Mouse (Mus musculus) heart, adult 2 months (tissue): Measurements from ENCODE around the gene Rasgrp2. TPM values are rescaled to one million over a fixed set of nuclear protein-coding genes. Genes with fewer than 3 reads are reported as not detected.

Experiments
- DNase-seq, 2 experiments: peaks; one replicate each; pipeline ENCODE4 v3.0.0; 2021
- H3K27ac ChIP-seq: fragments of 200-600 bp; 2 replicates; pipeline ENCODE4 v1.8.1; 2022
- H3K27me3 ChIP-seq: fragments of 200-500 bp; 2 replicates; pipeline ENCODE4 v1.6.1; 2012; ENCODE audit warnings: mild to moderate bottlenecking, low read length, inconsistent platforms, mixed read lengths; ENCODE audit not compliant: control insufficient read depth, insufficient read depth
- H3K36me3 ChIP-seq: fragments of 200-500 bp; 2 replicates; pipeline ENCODE4 v1.6.1; 2012; ENCODE audit warnings: low read length, inconsistent platforms; ENCODE audit not compliant: control insufficient read depth, insufficient read depth
- H3K4me1 ChIP-seq: fragments of 200-500 bp; 2 replicates; pipeline ENCODE4 v1.6.1; 2011; ENCODE audit warnings: low read length; ENCODE audit not compliant: control insufficient read depth, insufficient read depth
- H3K4me3 ChIP-seq: fragments of 200-600 bp; 2 replicates; pipeline ENCODE4 v1.8.1; 2022
- H3K79me2 ChIP-seq: fragments of 200-500 bp; replicated peaks from 2 replicates; pipeline ENCODE4 v1.6.1; 2012; ENCODE audit warnings: mild to moderate bottlenecking, inconsistent platforms, low read length, moderate library complexity, mixed read lengths; ENCODE audit not compliant: control insufficient read depth, insufficient read depth
- H3K9ac ChIP-seq: fragments of 200-500 bp; 2 replicates; pipeline ENCODE4 v1.6.1; 2012; ENCODE audit warnings: low read depth, mild to moderate bottlenecking, control low read depth, inconsistent platforms, low read length, mixed read lengths
- CTCF ChIP-seq: fragments of 200-600 bp; IDR thresholded peaks from 2 replicates; pipeline ENCODE4 v1.8.1; 2022; ENCODE audit warnings: antibody characterized with exemption, mild to moderate bottlenecking, moderate library complexity
- EP300 ChIP-seq: fragments of 200-500 bp; IDR thresholded peaks from 2 replicates; pipeline ENCODE4 v1.6.1; 2011; ENCODE audit warnings: low read depth, low read length, control low read depth; ENCODE audit not compliant: insufficient read depth
- POLR2A ChIP-seq: fragments of 200-500 bp; IDR thresholded peaks from 2 replicates; pipeline ENCODE4 v1.6.1; 2011; ENCODE audit warnings: mild to moderate bottlenecking, low read depth, low read length, control low read depth; ENCODE audit not compliant: insufficient read depth
- WGBS: fragments of 180-500 bp; shearing (Covaris S2); methylation state at CpG from one replicate; pipeline ENCODE4 v1.1.7; 2018; 5-methylcytosine and 5-hydroxymethylcytosine counted together
- intact Hi-C: fragments of 180-260 bp; cut with DNase I; formaldehyde crosslinking; loops from one replicate; pipeline ENCODE4 v1.15.1; 2025
- polyA plus RNA-seq: library from polyadenylated mRNA; depleted of rRNA; stranded (reverse); fragments of >200 nt; gene quantifications from 2 replicates; pipeline ENCODE4 v1.2.3, GENCODE M21; 2012
- total RNA-seq, 2 experiments: library from RNA; stranded (reverse); gene quantifications; 2 replicates each; pipeline ENCODE4 v1.2.3; 2021

The Rasgrp2 gene
- total and polyA plus RNA-seq, 3 experiments = 43.3 to 97.2 (median 48.0) TPM

GRCm38 (mm10) chr19:6448752-6449151 is 49.6 kb downstream of the Rasgrp2 start:
- Histone ChIP-seq H3K79me2 (no peaks in the 10 kb centered on the region), H3K4me3 (no peak overlapping the region), H3K4me1 (peaks cover 5% of the 10 kb centered on the region; the same call in 1 of the 2 replicates), H3K36me3 (no peaks in the 10 kb centered on the region), H3K9ac (no peak overlapping the region), H3K27me3 (no peaks in the 10 kb centered on the region), H3K27ac (no peak overlapping the region)
- intact Hi-C loops = no loop called here
- TF ChIP-seq EP300 (no peak), CTCF (no peak), POLR2A (no peak)
- no peak for DNase-seq
- WGBS = 54% methylated on average over 5 of the region's 5 CpGs

GRCm38 (mm10) chr19:6449841-6450240 is 50.7 kb downstream of the Rasgrp2 start:
- Histone ChIP-seq H3K27ac (no peak overlapping the region), H3K4me1 (peaks cover 5% of the 10 kb centered on the region; the same call in 1 of the 2 replicates), H3K27me3 (no peaks in the 10 kb centered on the region), H3K79me2 (no peaks in the 10 kb centered on the region), H3K4me3 (no peak overlapping the region), H3K9ac (no peak overlapping the region), H3K36me3 (no peaks in the 10 kb centered on the region)
- no peak for DNase-seq
- intact Hi-C loops = loop anchor here (2.0 kb wide), 1 partner anchor 77 kb away; no protein-coding TSS in a partner anchor
- 74% methylated on average over 7 of the region's 7 CpGs for WGBS
- TF ChIP-seq POLR2A (no peak), CTCF (no peak), EP300 (no peak)

- no peaks in the 10 kb centered on the region for H3K36me3 ChIP-seq
- peak overlapping the region; percentile 38 for H3K27ac ChIP-seq
- TF ChIP-seq EP300 (0 out of 2 replicates have a peak, but pooled peaks have one; percentile 8), POLR2A (no peak), CTCF (peak; percentile 89)
- H3K9ac ChIP-seq = no peak overlapping the region
- peaks cover 5% of the 10 kb centered on the region; the same call in 1 of the 2 replicates for H3K4me1 ChIP-seq
- H3K79me2 ChIP-seq = no peaks in the 10 kb centered on the region
- no peak overlapping the region for H3K4me3 ChIP-seq
- H3K27me3 ChIP-seq = no peaks in the 10 kb centered on the region
- intact Hi-C loops = loop anchor here (1.0 kb wide), 2 partner anchors 34 to 51 kb away; partner anchors contain the start of gene Nrxn2
- WGBS = 22% methylated on average over 6 of the region's 6 CpGs
- DNase-seq = peak; percentile 78 to 84
Measured at GRCm38 (mm10) chr19:6452030-6452494, 52.9 kb downstream of the Rasgrp2 start.

- Histone ChIP-seq H3K79me2 (no peaks in the 10 kb centered on the region), H3K27me3 (no peaks in the 10 kb centered on the region), H3K27ac (no peak overlapping the region), H3K36me3 (no peaks in the 10 kb centered on the region), H3K9ac (no peak overlapping the region), H3K4me1 (peaks cover 4% of the 10 kb centered on the region; the same call in 1 of the 2 replicates), H3K4me3 (no peak overlapping the region)
- WGBS = 77% methylated on average over 9 of the region's 9 CpGs
- DNase-seq = no peak
- TF ChIP-seq EP300 = no peak
- no peak for TF ChIP-seq CTCF
- no peak for TF ChIP-seq POLR2A
- intact Hi-C loops = loop anchor here (1.0 kb wide), 2 partner anchors 34 to 51 kb away; partner anchors contain the start of gene Nrxn2
Measured at GRCm38 (mm10) chr19:6452672-6453310, 53.7 kb downstream of the Rasgrp2 start.

GRCm38 (mm10) chr19:6453349-6453748 is 54.2 kb downstream of the Rasgrp2 start:
- intact Hi-C loops = no loop called here
- Histone ChIP-seq H3K27ac (no peak overlapping the region), H3K27me3 (no peaks in the 10 kb centered on the region), H3K4me1 (peaks cover 4% of the 10 kb centered on the region; the same call in 1 of the 2 replicates), H3K9ac (no peak overlapping the region), H3K4me3 (no peak overlapping the region), H3K79me2 (no peaks in the 10 kb centered on the region), H3K36me3 (no peaks in the 10 kb centered on the region)
- 74% methylated on average over 8 of the region's 8 CpGs for WGBS
- TF ChIP-seq POLR2A = no peak
- no peak for TF ChIP-seq EP300
- TF ChIP-seq CTCF = no peak
- no peak for DNase-seq
